In genomic region chr5:125330191-125330590, GRCm38 (mm10) we compare ENCODE assay signal across 17 mouse cellular contexts. TPM values are rescaled to one million over a fixed set of nuclear protein-coding genes. Genes with fewer than 3 reads are reported as not detected.
DNase-seq lines count a peak whose midpoint lies in the region; ATAC-seq and TF ChIP-seq lines count a peak whose summit lies in the region.
"Had no signal": no experiment of that assay in that cellular context is flagged by ENCODE, and none has a peak within 500 bp of the region (broad histone marks: within the 10 kb centered on the region; RNA-seq: fewer than 3 reads in every experiment).

No protein-coding gene starts in this region.

- H3K9ac ChIP-seq in heart, embryonic 12.5 days, result no peak overlapping the region
- H3K9ac ChIP-seq: embryonic facial prominence, embryonic 12.5 days; limb, embryonic 12.5 days; lung, embryonic 14.5 days had no signal

- intact Hi-C loops in heart, postnatal 25 days (cut with DNase I), result no loop called here

- H3K4me3 ChIP-seq in heart, embryonic 12.5 days, result no peak overlapping the region
- no peak overlapping the region for H3K4me3 ChIP-seq in layer of hippocampus, adult 2 months
- H3K4me3 ChIP-seq in embryonic facial prominence, embryonic 10.5 days, result no peak overlapping the region
- no peak overlapping the region for H3K4me3 ChIP-seq in limb, embryonic 10.5 days
- H3K4me3 ChIP-seq: embryonic facial prominence, embryonic 12.5 days; limb, embryonic 12.5 days had no signal

- no peaks in the 10 kb centered on the region for H3K9me3 ChIP-seq in heart, embryonic 12.5 days (replicated peaks)
- no peaks in the 10 kb centered on the region for H3K9me3 ChIP-seq in embryonic facial prominence, embryonic 10.5 days
- H3K9me3 ChIP-seq in limb, embryonic 10.5 days (replicated peaks), result no peaks in the 10 kb centered on the region
- H3K9me3 ChIP-seq: embryonic facial prominence, embryonic 12.5 days; limb, embryonic 12.5 days had no signal

- peak overlapping the region; percentile 70 for H3K27ac ChIP-seq in heart, embryonic 12.5 days (ENCODE audit: poor library complexity, severe bottlenecking)
- H3K27ac ChIP-seq in layer of hippocampus, adult 2 months, result peak overlapping the region; percentile 40; the same call in 1 of the 2 replicates
- H3K27ac ChIP-seq in embryonic facial prominence, embryonic 10.5 days (replicated peaks), result peak overlapping the region; percentile 45; the same call in 1 of the 2 replicates
- peak overlapping the region; percentile 54; the same call in 1 of the 2 replicates for H3K27ac ChIP-seq in limb, embryonic 10.5 days
- H3K27ac ChIP-seq: limb, embryonic 12.5 days had no signal

- H3K4me1 ChIP-seq in heart, embryonic 12.5 days (replicated peaks), result peaks cover 70% of the 10 kb centered on the region
- peaks cover 45% of the 10 kb centered on the region for H3K4me1 ChIP-seq in embryonic facial prominence, embryonic 10.5 days
- peaks cover 41% of the 10 kb centered on the region for H3K4me1 ChIP-seq in limb, embryonic 10.5 days

- WGBS in heart, embryonic 12.5 days, result 70% methylated on average over 9 of the region's 9 CpGs
- WGBS in embryonic facial prominence, embryonic 10.5 days, result 85% methylated on average over 9 of the region's 9 CpGs
- WGBS in limb, embryonic 10.5 days, result 87% methylated on average over 9 of the region's 9 CpGs

- no peak overlapping the region for H3K4me2 ChIP-seq in heart, embryonic 12.5 days
- H3K4me2 ChIP-seq: embryonic facial prominence, embryonic 12.5 days; limb, embryonic 12.5 days; lung, embryonic 14.5 days had no signal

- no peaks in the 10 kb centered on the region for H3K36me3 ChIP-seq in heart, embryonic 12.5 days
- peaks cover 13% of the 10 kb centered on the region; the same call in 1 of the 2 replicates for H3K36me3 ChIP-seq in embryonic facial prominence, embryonic 10.5 days (replicated peaks)
- peaks cover 5% of the 10 kb centered on the region; the same call in 1 of the 2 replicates for H3K36me3 ChIP-seq in limb, embryonic 10.5 days
- H3K36me3 ChIP-seq: embryonic facial prominence, embryonic 12.5 days; limb, embryonic 12.5 days had no signal

- no peaks in the 10 kb centered on the region for H3K27me3 ChIP-seq in heart, embryonic 12.5 days (replicated peaks)
- H3K27me3 ChIP-seq in embryonic facial prominence, embryonic 10.5 days (replicated peaks; ENCODE audit: low read depth, poor library complexity, severe bottlenecking), result no peaks in the 10 kb centered on the region
- no peaks in the 10 kb centered on the region for H3K27me3 ChIP-seq in limb, embryonic 10.5 days (ENCODE audit: low read depth, poor library complexity, severe bottlenecking)
- H3K27me3 ChIP-seq: embryonic facial prominence, embryonic 12.5 days; limb, embryonic 12.5 days had no signal

- no peak for ATAC-seq in heart, embryonic 12.5 days (ENCODE audit: insufficient number of reproducible peaks, low FRiP score)
- ATAC-seq: forebrain, embryonic 14.5 days had no signal

- TF ChIP-seq CTCF in layer of hippocampus, adult 2 months (conservative IDR thresholded peaks at IDR 0.05), result no peak

- DNase-seq in heart, postnatal 25 days (ENCODE audit: low spot score), result no peak
- no peak for DNase-seq in layer of hippocampus, adult 2 months (ENCODE audit: low spot score in 2 of 2)
- no peak for DNase-seq in layer of hippocampus, adult 8-10 months (ENCODE audit: low spot score in 2 of 2)
- no peak for DNase-seq in embryonic facial prominence, embryonic 10.5 days (ENCODE audit: low spot score)
- no peak for DNase-seq in limb, embryonic 10.5 days (ENCODE audit: low spot score)
- DNase-seq in cerebellum, adult 8-10 months, result no peak
- DNase-seq: cerebellum, adult 9-11 months; gastrocnemius, postnatal 25 days; kidney, adult 11 months; kidney, postnatal 4 days; lung, embryonic 14.5 days; lung, postnatal 4 days; thymus, postnatal 14 days had no signal

RNA-seq across cellular contexts. Expression of gene Scarb1, which starts 10.7 kb away (rescaled TPM):
- 74.3 and 75.2 TPM in 2 replicates for polyA plus RNA-seq in heart, embryonic 12.5 days (2016; fragmentation: Nextera tagmentation; extraction: Ambion mirVana)
- total RNA-seq in heart, postnatal 25 days (2021), result 10 to 100 TPM; 29.6 to 35.2 TPM
- 10 to 100 TPM; 34.5 to 35.1 TPM for total RNA-seq in layer of hippocampus, adult 2 months (2021)
- 10 to 100 TPM; 27.9 to 38.7 (median 34.3) TPM for total RNA-seq in layer of hippocampus, adult 8-10 months (2022)
- 43.2 and 47.3 TPM in 2 replicates for polyA plus RNA-seq in embryonic facial prominence, embryonic 10.5 days (2016; fragmentation: Nextera tagmentation; extraction: Ambion mirVana)
- polyA plus RNA-seq in limb, embryonic 10.5 days (2016; fragmentation: Nextera tagmentation; extraction: Ambion mirVana), result 43.5 and 45.2 TPM in 2 replicates

RNA-seq across cellular contexts. Expression of gene Gm10382, which starts 58.9 kb away (rescaled TPM):
- polyA plus RNA-seq in heart, embryonic 12.5 days (2016; fragmentation: Nextera tagmentation; extraction: Ambion mirVana), result 0.28 and 0.67 TPM in 2 replicates
- total RNA-seq in heart, postnatal 25 days (2021), result under 1 TPM in 1 of 2 experiments, not detected in 1; 0.22 TPM
- not detected for total RNA-seq in layer of hippocampus, adult 2 months (2021)
- total RNA-seq in layer of hippocampus, adult 8-10 months (2022), result under 1 TPM in 2 of 4 experiments, not detected in 2; 0.27 to 0.72 TPM
- polyA plus RNA-seq in embryonic facial prominence, embryonic 10.5 days (2016; fragmentation: Nextera tagmentation; extraction: Ambion mirVana), result 0.53 and 0.60 TPM in 2 replicates
- polyA plus RNA-seq in limb, embryonic 10.5 days (2016; fragmentation: Nextera tagmentation; extraction: Ambion mirVana), result 0.44 and 0.54 TPM in 2 replicates
- total RNA-seq: gastrocnemius, postnatal 25 days had no signal

RNA-seq across cellular contexts. Expression of gene Ubc, which starts 59.8 kb away (rescaled TPM):
- polyA plus RNA-seq in heart, embryonic 12.5 days (2016; fragmentation: Nextera tagmentation; extraction: Ambion mirVana), result 840 and 852 TPM in 2 replicates
- 1,000 to 10,000 TPM in 1 of 2 experiments, 100 to 1,000 TPM in 1; 907 to 1,197 TPM for total RNA-seq in heart, postnatal 25 days (2021)
- total RNA-seq in layer of hippocampus, adult 2 months (2021), result 100 to 1,000 TPM; 713 to 818 TPM
- 100 to 1,000 TPM; 769 to 857 (median 823) TPM for total RNA-seq in layer of hippocampus, adult 8-10 months (2022)
- polyA plus RNA-seq in embryonic facial prominence, embryonic 10.5 days (2016; fragmentation: Nextera tagmentation; extraction: Ambion mirVana), result 957 and 988 TPM in 2 replicates
- polyA plus RNA-seq in limb, embryonic 10.5 days (2016; fragmentation: Nextera tagmentation; extraction: Ambion mirVana), result 856 and 992 TPM in 2 replicates
